Mouse (Mus musculus): Measurements from ENCODE around the gene Coq5. TPM values are rescaled to one million over a fixed set of nuclear protein-coding genes. Genes with fewer than 3 reads are reported as not detected.

Coq5 gene
- 10 to 100 TPM; 39.9 to 41.9 TPM for total RNA-seq (2021)
- long read RNA-seq, experiment 1, transcript Coq5-201 (7 exons, 2,037 nt) = major isoform, 60 of 65 reads
- long read RNA-seq, experiment 1, partial matches to known transcripts = 1 of 65 reads
- long read RNA-seq, experiment 1, other reads (novel, unspliced or antisense) = 2 of 65 reads
- long read RNA-seq, experiment 2, transcript Coq5-201 (7 exons, 2,037 nt) = major isoform, 52 of 56 reads
- long read RNA-seq, experiment 2, partial matches to known transcripts = 0 of 56 reads
- long read RNA-seq, experiment 2, other reads (novel, unspliced or antisense) = 4 of 56 reads

GRCm38 (mm10) chr5:115279226-115280049 lies at the start of gene Coq5:
Coq5 (plus strand) TSS chr5:115279666.
- DNase-seq (ENCODE audit: extremely low spot score in 1 of 2, low spot score in 2 of 2) = peak; percentile 86 to 92
- H3K27ac ChIP-seq = peak within 1 kb of the TSS; percentile 79
- peak within 1 kb of the TSS; percentile 84 for H3K4me3 ChIP-seq
- TF ChIP-seq CTCF (IDR thresholded peaks at IDR 0.05) = no peak
- intact Hi-C loops (cut with DNase I) = loop anchor here (2.0 kb wide), 1 partner anchor 47 kb away; the partner anchor contains the start of gene Srsf9

GRCm38 (mm10) chr5:115230830-115231551 lies 48.5 kb upstream of the Coq5 start:
- intact Hi-C loops (cut with DNase I) = loop anchor here (1.0 kb wide), 2 partner anchors 18 to 44 kb away; no protein-coding TSS in a partner anchor
- peak; percentile 57 to 69 for DNase-seq (ENCODE audit: extremely low spot score in 1 of 2, low spot score in 2 of 2)
- H3K27ac ChIP-seq = peak overlapping the region; percentile 83

GRCm38 (mm10) chr5:115231552-115232120 lies 47.8 kb upstream of the Coq5 start:
- no peak for DNase-seq (ENCODE audit: extremely low spot score in 1 of 2, low spot score in 2 of 2)
- intact Hi-C loops (cut with DNase I) = loop anchor here (1.0 kb wide), 2 partner anchors 18 to 44 kb away; no protein-coding TSS in a partner anchor
- Histone ChIP-seq H3K27ac (peak overlapping the region; percentile 83), H3K4me3 (no peak overlapping the region)
- TF ChIP-seq CTCF (IDR thresholded peaks at IDR 0.05) = peak; percentile 13

More at GRCm38 (mm10) chr5:115230830-115231551, 48.5 kb upstream of the Coq5 start:
- no peak overlapping the region for H3K4me3 ChIP-seq
- TF ChIP-seq CTCF (IDR thresholded peaks at IDR 0.05) = no peak

GRCm38 (mm10) chr5:115232516-115232915 lies 47.0 kb upstream of the Coq5 start:
- H3K27ac ChIP-seq = peak overlapping the region; percentile 83; the same call in 1 of the 2 replicates
- intact Hi-C loops (cut with DNase I) = no loop called here

GRCm38 (mm10) chr5:115233031-115233780 lies 46.3 kb upstream of the Coq5 start:
- H3K4me3 ChIP-seq = no peak overlapping the region
- peak; percentile 3; the same call in 1 of the 2 replicates for TF ChIP-seq CTCF (IDR thresholded peaks at IDR 0.05)
- no peak for DNase-seq (ENCODE audit: extremely low spot score in 1 of 2, low spot score in 2 of 2)
- H3K27ac ChIP-seq = no peak overlapping the region
- intact Hi-C loops (cut with DNase I) = no loop called here

More at GRCm38 (mm10) chr5:115232516-115232915, 47.0 kb upstream of the Coq5 start:
- no peak for DNase-seq (ENCODE audit: extremely low spot score in 1 of 2, low spot score in 2 of 2)
- no peak overlapping the region for H3K4me3 ChIP-seq
- no peak for TF ChIP-seq CTCF (IDR thresholded peaks at IDR 0.05)

DNA sequence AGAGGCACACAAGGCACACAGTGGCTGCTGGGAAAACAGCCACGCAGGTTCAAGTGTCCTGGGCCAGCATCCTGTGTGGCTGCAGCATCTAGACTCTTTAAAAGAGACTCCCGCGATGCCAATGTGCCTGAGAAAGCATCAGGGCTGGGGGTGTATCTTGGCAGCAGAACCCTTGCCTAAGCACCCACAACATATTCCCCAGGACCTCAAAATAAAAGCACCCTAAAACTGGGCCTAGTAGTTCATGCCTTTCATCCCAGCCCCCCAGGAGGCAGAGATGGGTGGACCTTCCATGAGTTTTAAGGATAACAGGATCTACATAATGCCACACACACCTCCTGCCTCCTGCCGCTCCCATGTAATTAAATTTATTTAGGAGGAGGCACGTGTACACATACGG lies 44.9 kb upstream of the Coq5 start:
- TF ChIP-seq CTCF (IDR thresholded peaks at IDR 0.05) = no peak
- H3K4me3 ChIP-seq = no peak overlapping the region
- intact Hi-C loops (cut with DNase I) = loop anchor here (1.0 to 2.0 kb wide), 2 partner anchors 76 to 256 kb away; partner anchors contain the start of gene Mlec
- no peak overlapping the region for H3K27ac ChIP-seq
- DNase-seq (ENCODE audit: extremely low spot score in 1 of 2, low spot score in 2 of 2) = no peak

GRCm38 (mm10) chr5:115235323-115235771 lies 44.1 kb upstream of the Coq5 start:
- peak overlapping the region; percentile 58 for H3K4me3 ChIP-seq
- peak overlapping the region; percentile 94 for H3K27ac ChIP-seq
- no peak for TF ChIP-seq CTCF (IDR thresholded peaks at IDR 0.05)
- intact Hi-C loops (cut with DNase I) = loop anchor here (2.0 kb wide), 1 partner anchor 257 kb away; no protein-coding TSS in a partner anchor
- peak; percentile 80 to 85 for DNase-seq (ENCODE audit: extremely low spot score in 1 of 2, low spot score in 2 of 2)

DNA sequence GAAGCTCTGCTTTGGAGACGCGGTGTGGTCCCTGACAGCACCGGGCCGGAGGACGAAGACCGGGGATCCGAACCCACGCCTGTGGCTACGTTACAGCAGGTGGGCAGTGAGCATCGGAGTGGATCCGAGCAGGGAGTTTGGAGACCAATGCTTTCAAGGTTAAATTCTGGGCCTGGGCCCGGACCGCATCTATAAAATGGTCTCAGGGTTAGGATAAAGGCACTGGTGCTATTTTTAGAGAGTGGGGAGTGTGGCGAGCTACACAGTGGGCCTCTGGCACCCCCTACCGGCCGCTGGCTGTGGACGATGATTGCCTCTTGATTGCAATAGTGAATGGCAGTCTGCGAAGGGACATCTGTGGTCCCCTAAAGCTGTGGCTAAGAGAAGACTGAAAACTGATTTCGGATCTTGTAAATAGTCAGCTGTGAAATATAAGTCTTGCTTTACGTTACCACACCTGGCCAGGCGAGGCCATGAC lies 43.6 kb upstream of the Coq5 start, which contains the start of gene Pop5:
Gene Pop5 (plus strand): TSS at position 51 of the 478 bp plus-strand sequence.
- Histone ChIP-seq H3K4me3 (peak within 1 kb of the TSS; percentile 58), H3K27ac (peak within 1 kb of the TSS; percentile 94)
- peak; percentile 87 to 93 for DNase-seq (ENCODE audit: extremely low spot score in 1 of 2, low spot score in 2 of 2)
- intact Hi-C loops (cut with DNase I) = loop anchor here (1.0 to 2.0 kb wide), 4 partner anchors 49 to 257 kb away; no protein-coding TSS in a partner anchor
- peak; percentile 95 for TF ChIP-seq CTCF (IDR thresholded peaks at IDR 0.05)

DNA sequence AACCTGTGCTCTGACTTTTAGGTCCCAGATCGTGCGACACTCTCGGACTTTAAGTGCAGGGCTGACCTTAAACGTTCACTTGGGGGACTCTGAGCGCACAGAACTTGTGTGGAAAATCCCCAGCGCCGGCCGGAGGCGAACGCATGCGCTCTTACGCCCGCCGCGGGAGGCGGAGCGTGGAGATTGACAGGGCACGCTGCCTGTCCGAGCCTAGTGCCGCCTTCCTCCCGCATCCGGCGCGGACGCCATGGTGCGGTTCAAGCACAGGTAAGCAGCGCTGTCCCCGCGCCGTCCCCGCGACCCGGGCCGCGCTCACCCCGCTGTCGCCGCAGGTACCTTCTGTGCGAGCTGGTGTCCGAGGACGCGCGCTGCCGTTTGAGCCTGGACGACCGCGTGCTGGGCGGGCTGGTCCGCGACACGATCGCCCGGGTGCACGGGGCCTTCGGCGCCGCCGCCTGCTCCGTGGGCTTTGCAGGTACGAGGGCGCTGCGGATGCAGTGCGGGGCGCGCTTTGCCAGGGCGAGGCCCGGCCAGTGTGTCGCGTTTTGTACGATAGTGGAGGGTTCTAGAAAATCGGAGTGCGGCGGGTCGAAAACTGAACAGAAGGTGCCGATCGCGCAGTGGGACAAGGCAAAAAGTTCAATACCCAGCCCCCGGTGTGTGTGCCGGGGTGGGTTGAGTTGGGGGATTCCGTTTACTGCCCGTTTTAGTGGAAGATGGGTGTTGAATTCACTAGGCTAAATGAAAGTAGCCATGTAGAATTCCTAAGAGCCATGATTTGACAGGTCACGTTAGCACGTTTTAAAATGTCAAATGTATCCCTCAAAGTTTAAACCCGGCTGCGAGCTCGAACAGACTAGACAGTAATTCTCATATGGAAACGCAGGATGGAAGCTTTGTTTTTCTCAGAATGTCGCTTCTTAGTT lies 41.4 kb upstream of the Coq5 start:
- peak overlapping the region; percentile 93 for H3K27ac ChIP-seq
- peak; percentile 89 to 91 for DNase-seq (ENCODE audit: extremely low spot score in 1 of 2, low spot score in 2 of 2)
- H3K4me3 ChIP-seq = peak overlapping the region; percentile 74
- intact Hi-C loops (cut with DNase I) = loop anchor here (2.0 kb wide), 2 partner anchors 105 to 113 kb away; no protein-coding TSS in a partner anchor
- peak; percentile 21 for TF ChIP-seq CTCF (IDR thresholded peaks at IDR 0.05)
